Mouse (Mus musculus): ENCODE results near the gene Pdk4. TPM values are rescaled to one million over a fixed set of nuclear protein-coding genes. Genes with fewer than 3 reads are reported as not detected.

Pdk4 gene
- polyA plus RNA-seq, 1 experiment = 4.3 TPM

DNA sequence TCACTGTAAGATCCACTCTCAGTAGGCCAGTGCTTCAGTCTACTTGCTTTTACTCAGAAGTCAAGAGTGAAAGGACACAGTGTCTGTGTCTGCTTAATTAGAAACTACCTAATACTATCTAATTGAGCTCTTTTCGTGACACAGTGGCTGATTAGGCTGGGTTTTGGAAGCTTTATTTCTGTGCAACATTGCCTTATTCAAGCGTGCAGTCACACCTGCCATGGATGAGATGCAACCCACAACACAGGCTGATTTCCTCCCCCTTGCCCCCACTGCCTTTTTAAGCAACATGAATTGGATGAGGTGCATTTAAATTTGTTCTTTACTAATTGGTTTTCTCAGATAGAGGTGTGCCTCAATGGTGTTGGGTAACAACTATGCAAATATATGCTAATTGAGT, 62.2 kb downstream of the Pdk4 start:
- no peaks in the 10 kb centered on the region for H3K36me3 ChIP-seq (ENCODE audit: control insufficient read depth, insufficient read depth, low read length)
- WGBS = 85% methylated on average over 2 of the region's 2 CpGs
- TF ChIP-seq POLR2A (IDR thresholded peaks at IDR 0.05; ENCODE audit: low read depth, low read length) = no peak
- no peaks in the 10 kb centered on the region for H3K27me3 ChIP-seq (ENCODE audit: control insufficient read depth, insufficient read depth, low read length)
- H3K4me3 ChIP-seq (ENCODE audit: low read depth, low read length) = no peak overlapping the region
- H3K4me1 ChIP-seq (ENCODE audit: control insufficient read depth, insufficient read depth, insufficient read length, low read length) = no peaks in the 10 kb centered on the region
- H3K27ac ChIP-seq (ENCODE audit: insufficient read depth, low read depth, low read length) = no peak overlapping the region

Other genes with a start within 250 kb of the Pdk4 start
- gene Pon3, start 240.0 kb downstream of the Pdk4 start, polyA plus RNA-seq (2012; rRNA removed) = 3.8 and 7.1 TPM in 2 replicates
- gene Pon2, start 197.9 kb downstream of the Pdk4 start, polyA plus RNA-seq (2012; rRNA removed) = 12.0 and 16.8 TPM in 2 replicates
- 0.05 and 0.41 TPM in 2 replicates for gene Asb4, start 112.9 kb downstream of the Pdk4 start, polyA plus RNA-seq (2012; rRNA removed)
- gene Dync1i1, start 229.3 kb upstream of the Pdk4 start, polyA plus RNA-seq (2012; rRNA removed) = 0.25 and 0.60 TPM in 2 replicates